Mouse (Mus musculus): ENCODE data around the gene Matn3.
A peak's percentile ranks its signal among the peaks of the same experiment; 100 is the strongest.

Gene Matn3

DNA sequence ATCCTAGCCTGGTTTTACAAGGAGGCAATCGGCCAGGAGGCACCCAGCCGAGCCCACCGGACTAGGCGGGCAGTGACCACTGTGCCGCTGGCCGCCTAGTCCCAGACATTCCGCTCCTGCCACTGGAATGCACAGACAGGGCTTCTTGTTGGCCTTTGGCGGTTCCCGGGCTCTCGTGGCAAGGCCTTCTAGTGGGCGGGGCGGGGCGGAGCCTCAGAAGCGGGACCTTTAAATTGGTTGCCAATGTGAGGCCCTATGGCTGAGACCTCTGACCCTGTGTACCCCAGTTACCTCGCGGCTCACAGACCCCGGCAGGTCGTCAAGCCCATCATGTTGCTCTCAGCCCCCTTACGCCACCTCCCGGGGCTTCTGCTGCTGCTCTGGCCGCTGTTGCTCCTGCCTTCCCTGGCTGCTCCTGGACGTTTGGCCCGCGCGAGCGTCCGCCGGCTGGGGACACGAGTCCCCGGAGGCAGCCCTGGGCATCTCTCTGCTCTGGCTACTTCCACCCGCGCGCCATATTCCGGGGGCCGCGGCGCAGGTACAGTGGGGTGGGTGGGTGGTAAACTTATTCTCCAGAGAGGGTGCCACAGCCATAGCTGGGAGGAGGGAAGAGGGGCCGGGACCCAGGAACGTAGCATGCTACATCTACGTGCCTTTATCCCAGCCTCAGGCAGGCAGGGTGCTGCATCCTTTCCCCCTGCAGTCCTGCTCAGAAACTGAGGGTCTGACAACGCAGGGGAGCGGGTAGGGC lies at the start of gene Matn3:
Matn3 (plus strand) TSS at position 216 of the 751 bp plus-strand sequence.
- DNase-seq (ENCODE audit: low read depth, low spot score) = peak; percentile 30

DNA sequence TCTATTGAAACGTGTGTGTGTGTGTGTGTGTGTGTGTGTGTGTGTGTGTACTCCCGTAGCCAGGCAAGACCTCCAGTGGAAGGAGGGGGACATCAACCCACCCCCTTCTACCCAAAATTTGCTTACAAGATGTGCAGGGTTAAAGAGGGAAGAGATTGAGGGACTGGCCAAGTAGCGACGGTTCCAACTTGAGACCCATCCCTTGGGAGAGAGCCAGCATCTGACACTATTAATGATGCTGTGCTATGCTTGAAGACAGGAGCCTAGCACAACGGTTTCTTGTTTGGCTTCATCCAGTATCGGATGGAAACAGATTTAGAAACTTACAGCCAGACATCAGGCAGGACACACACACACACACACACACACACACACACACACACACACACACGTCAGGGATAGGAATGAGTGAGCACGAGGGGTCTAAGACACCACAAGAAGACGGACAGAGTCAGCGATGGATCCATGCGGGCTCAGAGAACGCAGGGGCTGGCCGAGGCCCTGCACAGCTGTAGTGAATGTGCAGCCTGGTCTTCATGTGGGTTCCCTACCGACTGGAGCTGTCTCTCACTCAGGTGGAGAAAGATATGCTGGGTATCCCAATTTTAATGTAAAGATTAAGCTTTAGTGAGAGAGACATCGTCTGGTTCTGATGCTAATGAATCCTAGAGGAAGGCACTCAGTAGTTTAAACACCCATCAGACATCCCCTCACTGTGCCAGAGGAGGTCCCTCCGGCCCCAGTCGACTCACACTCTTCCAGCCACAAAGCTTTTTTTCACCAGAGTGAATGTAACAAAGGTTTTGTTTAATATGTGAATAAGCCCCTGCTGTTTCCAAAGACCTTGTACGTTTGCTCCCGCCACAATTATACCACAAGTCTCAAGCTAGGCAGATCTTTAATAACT lies 48.6 kb upstream of the Matn3 start:
- no peak for DNase-seq (ENCODE audit: low read depth, low spot score)

GRCm38 (mm10) chr12:8900107-8900698 lies 47.5 kb upstream of the Matn3 start:
- DNase-seq (ENCODE audit: low read depth, low spot score) = no peak

DNA sequence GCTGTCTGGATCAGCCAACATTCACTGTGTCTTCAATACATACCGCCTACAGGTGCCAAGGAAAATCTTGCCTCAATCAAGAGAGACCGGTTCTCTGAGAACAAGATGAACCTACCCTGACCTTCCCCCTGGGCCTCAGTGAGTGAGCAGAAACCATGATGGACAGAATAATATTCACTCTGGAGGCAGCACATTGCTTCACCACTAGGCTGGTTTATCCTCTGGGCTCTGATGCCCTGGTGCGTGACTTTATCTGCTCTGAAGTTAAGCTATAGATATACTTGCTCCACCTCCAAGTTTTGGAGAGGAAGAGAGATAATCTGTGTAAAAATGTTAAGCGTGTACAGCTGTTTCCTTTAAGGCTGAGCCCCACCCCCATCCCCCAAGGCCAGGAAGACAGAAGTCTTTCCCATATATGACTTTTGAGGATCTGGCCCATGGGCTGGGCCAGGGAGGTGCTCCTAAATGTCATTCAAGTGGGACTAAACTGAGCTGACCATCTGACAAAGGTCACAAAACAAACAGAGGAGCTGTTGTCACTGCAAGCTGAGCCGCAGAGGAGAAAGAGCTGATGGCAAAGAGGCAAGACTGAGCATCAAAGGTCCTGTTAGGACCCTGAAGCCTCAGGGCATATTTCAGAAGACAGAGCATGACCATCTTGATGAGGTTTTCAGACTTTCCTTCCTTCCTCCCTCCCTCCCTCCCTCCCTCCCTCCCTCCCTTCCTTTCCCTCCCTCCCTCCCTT lies 46.6 kb upstream of the Matn3 start:
- no peak for DNase-seq (ENCODE audit: low read depth, low spot score)

- no peak for DNase-seq (ENCODE audit: low read depth, low spot score)
Measured at GRCm38 (mm10) chr12:8901934-8902333, 45.8 kb upstream of the Matn3 start.

DNA sequence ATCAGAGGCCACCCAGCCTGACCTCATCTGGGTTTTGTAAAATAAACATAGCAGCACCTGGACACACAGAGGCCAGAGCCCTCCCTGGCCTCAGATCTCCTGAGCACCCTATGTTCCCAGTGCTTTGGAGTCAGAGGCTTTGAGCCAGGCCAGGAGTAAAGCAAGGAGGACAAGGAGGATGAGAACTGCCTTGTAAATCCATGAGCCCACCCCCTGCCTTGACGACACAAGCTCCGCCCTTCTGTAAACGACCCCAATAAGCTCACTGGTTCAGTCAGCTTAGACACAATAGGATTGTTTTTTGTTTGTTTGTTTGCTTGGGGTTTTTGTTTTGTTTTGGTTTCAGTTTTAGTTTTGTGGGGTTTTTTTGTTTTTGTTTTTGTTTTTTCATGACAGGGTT lies 45.2 kb upstream of the Matn3 start:
- no peak for DNase-seq (ENCODE audit: low read depth, low spot score)

DNA sequence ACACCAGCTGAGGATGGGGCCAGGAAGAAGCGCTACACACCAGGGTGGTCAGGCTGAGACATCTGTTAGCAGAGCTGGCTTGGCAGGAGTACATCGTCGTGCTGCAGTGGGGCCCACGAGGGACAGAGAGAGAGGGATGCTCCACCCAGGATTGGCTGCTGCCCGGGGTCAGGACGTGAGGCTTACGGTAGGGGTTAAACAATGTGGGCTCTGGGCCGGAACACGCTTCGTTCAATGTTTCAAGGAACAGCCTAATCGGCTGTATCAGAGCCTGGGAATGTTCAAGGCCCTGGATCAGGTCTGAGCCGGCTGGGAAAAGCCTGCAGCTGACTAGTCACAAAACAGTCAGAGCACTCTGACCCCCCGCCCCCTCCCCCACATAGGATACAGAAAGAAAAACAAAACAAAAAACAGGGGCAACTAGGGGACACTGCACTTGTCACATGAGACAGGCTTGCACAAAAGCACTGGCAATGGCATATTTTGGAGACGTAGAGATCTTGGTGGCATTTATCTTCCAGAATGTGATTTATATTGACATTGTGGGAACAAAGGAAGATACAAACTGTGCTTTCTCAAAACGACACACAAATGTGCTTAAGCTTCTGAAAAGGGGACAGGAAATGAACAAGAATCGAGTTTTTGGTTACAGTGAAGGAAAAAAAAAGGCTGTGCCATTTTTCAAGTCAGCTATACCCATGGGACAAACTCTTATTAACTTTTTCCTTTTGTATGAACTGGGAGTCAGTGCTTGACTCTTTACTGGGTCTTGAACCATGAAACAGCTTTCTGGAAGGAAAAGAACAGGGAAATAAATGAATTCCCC lies 34.7 kb upstream of the Matn3 start:
- peak; percentile 71 for DNase-seq (ENCODE audit: low read depth, low spot score)

GRCm38 (mm10) chr12:8913701-8914340 lies 33.9 kb upstream of the Matn3 start:
- peak; percentile 51 for DNase-seq (ENCODE audit: low read depth, low spot score)

GRCm38 (mm10) chr12:8916378-8916777 lies 31.4 kb upstream of the Matn3 start:
- DNase-seq (ENCODE audit: low read depth, low spot score) = peak; percentile 58

- DNase-seq (ENCODE audit: low read depth, low spot score) = no peak
Measured at GRCm38 (mm10) chr12:8919231-8919630, 28.5 kb upstream of the Matn3 start.

- no peak for DNase-seq (ENCODE audit: low read depth, low spot score)
Measured at GRCm38 (mm10) chr12:8920996-8921393, 26.7 kb upstream of the Matn3 start.

DNA sequence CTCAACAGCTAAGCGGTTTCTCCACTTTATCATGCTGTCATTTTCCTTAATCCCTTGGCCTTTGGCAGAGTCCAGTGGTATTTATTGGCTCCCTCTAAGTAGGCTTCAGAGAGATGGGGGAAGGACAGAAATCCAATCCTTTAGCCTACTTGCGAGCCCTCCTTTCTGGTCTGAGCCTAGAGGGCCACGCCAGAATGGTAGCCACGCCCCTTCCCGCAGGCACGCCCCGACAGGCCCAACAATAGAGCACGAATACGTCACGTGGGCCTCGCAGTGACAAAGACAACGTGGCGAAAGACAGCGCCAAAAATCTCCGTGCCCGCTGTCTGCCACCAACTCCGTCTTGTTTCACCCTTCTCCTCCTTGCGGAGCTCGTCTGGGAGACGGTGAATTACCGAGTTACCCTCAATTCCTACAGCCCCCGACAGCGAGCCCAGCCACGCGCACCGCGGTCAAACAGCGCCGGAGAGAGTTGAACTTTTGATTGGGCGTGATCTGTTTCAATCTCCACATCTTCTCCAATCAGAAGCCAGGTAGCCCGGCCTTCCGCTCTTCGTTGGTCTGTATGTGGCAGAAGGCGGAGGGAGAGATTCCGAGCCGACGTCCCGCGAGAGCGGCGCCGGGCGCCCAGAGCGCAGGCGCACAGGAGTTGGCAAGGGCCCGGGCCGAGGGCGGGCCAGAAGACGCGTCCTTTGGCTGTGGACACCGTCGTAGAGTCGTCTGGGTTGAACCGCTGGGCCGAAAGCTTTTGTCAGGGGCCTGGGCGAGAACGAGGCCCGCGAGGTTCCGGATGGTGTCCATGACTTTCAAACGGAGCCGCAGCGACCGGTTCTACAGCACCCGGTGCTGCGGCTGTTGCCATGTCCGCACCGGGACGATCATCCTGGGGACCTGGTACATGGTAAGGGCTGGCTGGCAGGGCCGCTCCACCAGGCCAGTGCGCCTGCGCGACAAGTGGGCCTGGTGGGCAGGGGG lies 26.0 kb upstream of the Matn3 start, which contains the start of gene Laptm4a:
Laptm4a (plus strand) TSS at position 271 of the 975 bp plus-strand sequence.
- DNase-seq (ENCODE audit: low read depth, low spot score) = peak; percentile 99

DNA sequence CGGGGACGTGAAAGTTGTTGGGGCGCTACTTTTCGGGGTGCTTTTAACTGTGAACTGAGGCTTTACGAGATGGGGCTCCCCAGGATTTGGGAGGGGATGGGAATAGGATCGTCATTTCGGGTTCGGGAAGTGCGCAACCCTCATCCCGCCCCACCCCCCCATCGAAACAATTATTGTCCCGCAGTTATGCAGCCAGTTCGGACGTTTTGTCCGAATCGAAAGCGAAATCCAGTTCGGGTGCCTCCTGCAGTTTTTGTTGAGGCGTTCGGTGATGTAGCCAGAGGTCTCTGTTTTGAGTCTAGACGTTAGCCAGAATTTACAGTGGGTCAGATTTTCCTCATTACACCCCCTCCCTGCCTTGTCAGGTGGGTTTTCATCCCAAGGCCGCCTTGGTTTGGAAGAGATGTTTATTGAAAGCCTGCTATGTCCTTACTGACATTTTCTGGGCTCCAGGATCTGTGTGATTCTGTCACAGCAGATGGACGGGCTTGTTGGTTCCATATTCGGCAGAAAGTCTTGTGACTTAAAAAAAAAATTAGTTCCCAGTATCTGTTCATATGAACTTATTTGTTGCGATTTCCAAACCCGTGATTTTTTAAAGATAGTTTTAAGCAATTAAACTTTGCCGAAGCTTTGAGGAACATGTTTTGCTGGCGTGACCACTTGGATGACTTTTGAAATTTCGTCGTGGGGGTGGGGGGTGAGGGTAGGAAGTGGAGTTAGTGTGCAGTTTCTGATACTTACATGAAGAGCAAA lies 25.2 kb upstream of the Matn3 start:
- no peak for DNase-seq (ENCODE audit: low read depth, low spot score)

GRCm38 (mm10) chr12:8923125-8923410 lies 24.7 kb upstream of the Matn3 start:
- peak; percentile 81 for DNase-seq (ENCODE audit: low read depth, low spot score)

DNA sequence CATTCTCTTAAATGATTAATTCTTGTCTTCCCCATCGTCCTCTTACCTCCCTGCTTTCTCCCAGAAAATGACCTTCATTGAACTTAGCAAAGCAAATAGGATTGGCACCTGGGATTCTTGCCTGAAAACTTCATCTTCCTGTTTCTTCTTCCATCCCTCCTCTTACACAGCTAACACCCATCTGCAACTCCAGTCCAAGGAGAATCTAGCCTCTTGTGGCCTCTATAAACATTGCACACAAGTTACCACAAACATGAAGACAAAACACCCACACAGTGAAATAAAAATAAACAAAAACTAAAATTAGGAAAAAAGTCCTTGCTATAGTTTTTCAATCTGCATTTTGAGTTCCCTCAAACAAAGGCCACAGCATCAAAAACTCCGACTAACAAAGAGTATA lies 24.1 kb upstream of the Matn3 start:
- no peak for DNase-seq (ENCODE audit: low read depth, low spot score)

GRCm38 (mm10) chr12:8927652-8928051 lies 20.1 kb upstream of the Matn3 start:
- DNase-seq (ENCODE audit: low read depth, low spot score) = peak; percentile 42

- DNase-seq (ENCODE audit: low read depth, low spot score) = no peak
Measured at GRCm38 (mm10) chr12:8928766-8929165, 19.0 kb upstream of the Matn3 start.

DNA sequence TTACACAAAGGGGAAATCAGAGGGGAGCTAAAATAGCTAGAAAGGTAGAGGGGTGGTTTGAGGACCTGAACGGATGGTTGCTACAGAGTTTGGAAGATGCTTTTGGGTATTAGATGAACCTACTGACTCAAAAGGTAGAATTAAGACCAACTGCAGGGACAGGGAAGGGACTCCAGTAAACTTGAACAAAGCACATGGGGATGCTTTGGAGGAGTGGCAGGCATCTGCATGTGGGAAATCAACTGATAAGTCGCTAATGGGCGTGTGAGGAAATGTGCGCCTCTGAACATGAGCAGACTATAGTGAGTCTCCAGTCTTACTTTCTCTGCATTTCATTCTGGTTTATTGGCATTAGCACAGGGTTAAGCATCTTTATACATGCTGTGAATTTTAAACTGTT lies 16.6 kb upstream of the Matn3 start:
- DNase-seq (ENCODE audit: low read depth, low spot score) = no peak
